Mouse (Mus musculus): ENCODE measurements around the gene Vcam1.
A peak's percentile ranks its signal among the peaks of the same experiment; 100 is the strongest.

The Vcam1 gene

GRCm38 (mm10) chr3:116129259-116129738 is at the start of gene Vcam1:
Vcam1 (minus strand) TSS chr3:116129688.
- DNase-seq (ENCODE audit: low read depth, low spot score): peak; percentile 20

GRCm38 (mm10) chr3:116175106-116175505 is 45.6 kb upstream of the Vcam1 start:
- DNase-seq (ENCODE audit: low read depth, low spot score): no peak

GRCm38 (mm10) chr3:116171461-116171860 is 42.0 kb upstream of the Vcam1 start:
- DNase-seq (ENCODE audit: low read depth, low spot score): no peak

- no peak for DNase-seq (ENCODE audit: low read depth, low spot score)
These were observed 38.6 kb upstream of the Vcam1 start for GRCm38 (mm10) chr3:116168056-116168455.

GRCm38 (mm10) chr3:116166296-116166695 is 36.8 kb upstream of the Vcam1 start:
- DNase-seq (ENCODE audit: low read depth, low spot score): no peak

GRCm38 (mm10) chr3:116165030-116165429 is 35.5 kb upstream of the Vcam1 start:
- DNase-seq (ENCODE audit: low read depth, low spot score): no peak

GRCm38 (mm10) chr3:116163517-116163916 is 34.0 kb upstream of the Vcam1 start:
- no peak for DNase-seq (ENCODE audit: low read depth, low spot score)

- no peak for DNase-seq (ENCODE audit: low read depth, low spot score)
These were observed 32.7 kb upstream of the Vcam1 start for GRCm38 (mm10) chr3:116162097-116162666.

- no peak for DNase-seq (ENCODE audit: low read depth, low spot score)
These were observed 29.9 kb upstream of the Vcam1 start for GRCm38 (mm10) chr3:116159376-116159775.

GRCm38 (mm10) chr3:116157447-116157990 is 28.0 kb upstream of the Vcam1 start:
- no peak for DNase-seq (ENCODE audit: low read depth, low spot score)

- no peak for DNase-seq (ENCODE audit: low read depth, low spot score)
These were observed 20.7 kb upstream of the Vcam1 start for GRCm38 (mm10) chr3:116150056-116150632.

GRCm38 (mm10) chr3:116149096-116149495 is 19.6 kb upstream of the Vcam1 start:
- no peak for DNase-seq (ENCODE audit: low read depth, low spot score)

- no peak for DNase-seq (ENCODE audit: low read depth, low spot score)
These were observed 19.2 kb upstream of the Vcam1 start for GRCm38 (mm10) chr3:116148676-116149075.

- DNase-seq (ENCODE audit: low read depth, low spot score): no peak
These were observed 11.7 kb upstream of the Vcam1 start for GRCm38 (mm10) chr3:116141226-116141625.

- no peak for DNase-seq (ENCODE audit: low read depth, low spot score)
These were observed 9.5 kb upstream of the Vcam1 start for GRCm38 (mm10) chr3:116139000-116139399.

GRCm38 (mm10) chr3:116138081-116138480 is 8.6 kb upstream of the Vcam1 start:
- DNase-seq (ENCODE audit: low read depth, low spot score): no peak

GRCm38 (mm10) chr3:116133363-116133762 is 3.9 kb upstream of the Vcam1 start:
- DNase-seq (ENCODE audit: low read depth, low spot score): no peak

- DNase-seq (ENCODE audit: low read depth, low spot score): no peak
These were observed 1.2 kb upstream of the Vcam1 start for GRCm38 (mm10) chr3:116130711-116131110.

GRCm38 (mm10) chr3:116129841-116130595 is 530 bp upstream of the Vcam1 start:
- DNase-seq (ENCODE audit: low read depth, low spot score): no peak

- no peak for DNase-seq (ENCODE audit: low read depth, low spot score)
These were observed 930 bp downstream of the Vcam1 start for GRCm38 (mm10) chr3:116128311-116129204.

- no peak for DNase-seq (ENCODE audit: low read depth, low spot score)
These were observed 1.7 kb downstream of the Vcam1 start for GRCm38 (mm10) chr3:116127836-116128235.

Data from CD4-positive helper T cell, adult 2 months (primary cell).